Mouse (Mus musculus) neural tube, embryonic 13.5 days (tissue): ENCODE results near the gene Vamp9. TPM values are rescaled to one million over a fixed set of nuclear protein-coding genes. Genes with fewer than 3 reads are reported as not detected.

ENCODE experiments used
- ATAC-seq: fragments of 200-750 bp; cut with Nextera tagmentation; 2 replicates; pipeline ENCODE4 v1.8.0; 2017; ENCODE audit warnings: low read depth, mild to moderate bottlenecking, moderate TSS enrichment, moderate library complexity
- H3K27ac ChIP-seq: fragments of 300-500 bp; sonication (generic); replicated peaks from 2 replicates; pipeline ENCODE4 v1.5.1; 2015; ENCODE audit warnings: moderate library complexity, mild to moderate bottlenecking, inconsistent platforms
- H3K27me3 ChIP-seq: fragments of 300-500 bp; sonication (generic); 2 replicates; pipeline ENCODE4 v1.6.1; 2015; ENCODE audit warnings: mild to moderate bottlenecking, inconsistent platforms
- H3K36me3 ChIP-seq: fragments of 300-500 bp; sonication (generic); 2 replicates; pipeline ENCODE4 v1.6.1; 2015; ENCODE audit warnings: mild to moderate bottlenecking, inconsistent platforms
- H3K4me1 ChIP-seq: fragments of 300-500 bp; sonication (generic); replicated peaks from 2 replicates; pipeline ENCODE4 v1.6.1; 2015; ENCODE audit warnings: inconsistent platforms
- H3K4me2 ChIP-seq: fragments of 300-500 bp; sonication (generic); 2 replicates; pipeline ENCODE4 v1.6.1; 2015; ENCODE audit warnings: inconsistent platforms, mild to moderate bottlenecking, moderate library complexity
- H3K4me3 ChIP-seq: fragments of 300-500 bp; sonication (generic); 2 replicates; pipeline ENCODE4 v1.5.1; 2015; ENCODE audit warnings: mild to moderate bottlenecking, inconsistent platforms
- H3K9ac ChIP-seq: fragments of 300-500 bp; sonication (generic); 2 replicates; pipeline ENCODE4 v1.6.1; 2015; ENCODE audit warnings: moderate library complexity, mild to moderate bottlenecking, inconsistent platforms
- H3K9me3 ChIP-seq: fragments of 300-500 bp; sonication (generic); 2 replicates; pipeline ENCODE4 v1.6.1; 2016; ENCODE audit warnings: inconsistent platforms
- WGBS: fragments of 180-500 bp; shearing (Covaris S2); methylation state at CpG from one replicate; pipeline ENCODE4 v1.1.7; 2015; 5-methylcytosine and 5-hydroxymethylcytosine counted together
- polyA plus RNA-seq: library from polyadenylated mRNA; unstranded; fragments of >200 nt; fragmentation: Nextera tagmentation; extraction: Ambion mirVana; gene quantifications from 2 replicates; pipeline ENCODE4 v1.2.1, GENCODE M21; 2015

The Vamp9 gene
- polyA plus RNA-seq, 1 experiment from 2014 or later = 0.40 TPM

DNA sequence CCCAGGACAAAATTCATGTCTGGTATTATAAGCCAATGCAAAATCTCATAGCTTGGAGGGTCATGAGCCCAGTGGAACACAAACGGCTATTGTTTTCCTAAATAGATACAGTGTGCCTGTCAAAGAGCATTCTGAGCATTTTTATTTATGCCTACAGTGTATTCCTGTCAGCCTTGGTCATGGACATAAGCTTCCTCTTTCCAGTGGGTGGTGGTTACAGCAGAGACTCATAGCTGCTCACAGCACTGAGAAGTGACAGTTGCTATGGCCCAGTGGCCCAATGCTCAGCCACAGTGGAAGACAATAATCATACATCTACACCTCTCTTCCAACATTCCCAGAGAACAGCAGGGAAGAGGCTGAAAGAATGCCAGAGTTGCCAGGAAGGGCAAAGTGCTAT is 18.9 kb upstream of the Vamp9 start:
- H3K27ac ChIP-seq = no peak overlapping the region
- no peak overlapping the region for H3K4me2 ChIP-seq
- H3K9ac ChIP-seq = no peak overlapping the region
- no peaks in the 10 kb centered on the region for H3K36me3 ChIP-seq
- no peak overlapping the region for H3K4me3 ChIP-seq
- WGBS = 79% methylated on average over 1 of the region's 1 CpGs
- no peaks in the 10 kb centered on the region for H3K4me1 ChIP-seq
- no peaks in the 10 kb centered on the region for H3K27me3 ChIP-seq
- ATAC-seq = no peak
- H3K9me3 ChIP-seq = no peaks in the 10 kb centered on the region

DNA sequence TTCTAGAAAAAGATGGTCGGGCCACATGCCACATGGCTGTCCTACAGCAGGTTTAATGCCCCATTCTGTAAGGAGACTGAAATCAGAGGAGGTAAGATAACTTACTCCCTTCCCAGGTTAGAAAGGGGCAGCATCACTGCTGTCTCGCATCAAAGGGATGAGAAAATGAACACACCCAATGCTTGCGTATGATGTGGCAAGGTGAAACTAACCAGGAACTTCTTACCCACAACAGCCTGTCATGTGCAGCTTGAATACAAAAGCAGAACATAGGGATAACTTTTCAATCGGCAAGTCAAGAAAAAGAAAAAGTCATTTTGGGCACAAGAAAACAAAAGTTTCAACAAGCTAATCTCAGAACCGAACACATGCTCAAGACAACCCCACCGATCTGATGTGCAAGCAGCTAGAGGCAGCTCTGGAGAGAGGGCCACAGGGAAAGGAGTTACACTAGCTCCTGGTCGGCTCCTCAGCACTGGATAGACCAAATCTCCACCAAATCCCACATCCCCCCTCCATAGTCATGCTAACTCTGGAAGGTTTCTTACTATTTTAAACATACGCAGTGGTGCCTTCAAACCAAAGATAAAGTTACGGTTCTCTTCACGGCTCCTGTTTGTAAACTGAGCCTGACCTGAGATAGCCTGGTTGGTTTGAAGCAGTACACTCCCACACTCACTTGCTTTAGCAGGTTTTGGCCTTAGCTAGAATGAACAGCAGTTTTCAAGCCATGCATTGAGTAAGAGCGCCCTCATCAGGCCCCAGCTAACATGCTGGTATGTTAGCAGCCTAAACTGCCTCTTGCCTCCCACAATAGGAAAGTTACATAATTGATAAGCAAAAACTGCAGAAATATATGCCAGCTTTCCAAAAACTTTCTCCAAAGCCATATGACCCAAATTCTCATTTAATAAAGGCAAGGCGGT is 14.3 kb upstream of the Vamp9 start:
- H3K4me2 ChIP-seq = no peak overlapping the region
- 69% methylated on average over 12 of the region's 12 CpGs for WGBS
- ATAC-seq = peak; percentile 63; the same call in 1 of the 2 replicates
- H3K36me3 ChIP-seq = no peaks in the 10 kb centered on the region
- no peaks in the 10 kb centered on the region for H3K9me3 ChIP-seq
- H3K9ac ChIP-seq = no peak overlapping the region
- H3K27ac ChIP-seq = no peak overlapping the region
- H3K4me1 ChIP-seq = no peaks in the 10 kb centered on the region
- no peaks in the 10 kb centered on the region for H3K27me3 ChIP-seq
- H3K4me3 ChIP-seq = no peak overlapping the region

DNA sequence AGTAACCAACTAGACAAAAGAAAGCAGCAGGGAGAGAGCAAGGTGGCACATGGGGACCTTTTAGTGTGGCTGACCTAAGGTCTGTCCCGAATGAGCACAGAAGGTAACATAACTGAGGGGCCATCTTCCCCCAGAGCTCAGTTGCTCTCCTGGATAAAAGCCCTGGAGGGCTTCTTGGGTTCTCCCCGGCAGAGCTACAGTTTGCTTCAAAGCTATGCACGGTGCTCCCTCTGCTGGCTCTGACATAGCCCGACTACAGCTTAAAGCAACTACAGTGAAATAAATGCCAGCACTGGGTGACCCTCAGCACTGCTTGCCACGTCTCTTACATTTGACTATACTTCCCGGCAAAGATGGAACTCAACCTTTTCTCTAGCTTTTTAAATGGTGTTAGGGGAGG is 6.0 kb upstream of the Vamp9 start:
- 8% methylated on average over 6 of the region's 6 CpGs for WGBS
- H3K9ac ChIP-seq = no peak overlapping the region
- no peak overlapping the region for H3K4me2 ChIP-seq
- H3K9me3 ChIP-seq = no peaks in the 10 kb centered on the region
- peak; percentile 77 for ATAC-seq
- no peaks in the 10 kb centered on the region for H3K4me1 ChIP-seq
- H3K27ac ChIP-seq = no peak overlapping the region
- no peaks in the 10 kb centered on the region for H3K36me3 ChIP-seq
- H3K4me3 ChIP-seq = no peak overlapping the region
- peaks cover 4% of the 10 kb centered on the region; the same call in 1 of the 2 replicates for H3K27me3 ChIP-seq

DNA sequence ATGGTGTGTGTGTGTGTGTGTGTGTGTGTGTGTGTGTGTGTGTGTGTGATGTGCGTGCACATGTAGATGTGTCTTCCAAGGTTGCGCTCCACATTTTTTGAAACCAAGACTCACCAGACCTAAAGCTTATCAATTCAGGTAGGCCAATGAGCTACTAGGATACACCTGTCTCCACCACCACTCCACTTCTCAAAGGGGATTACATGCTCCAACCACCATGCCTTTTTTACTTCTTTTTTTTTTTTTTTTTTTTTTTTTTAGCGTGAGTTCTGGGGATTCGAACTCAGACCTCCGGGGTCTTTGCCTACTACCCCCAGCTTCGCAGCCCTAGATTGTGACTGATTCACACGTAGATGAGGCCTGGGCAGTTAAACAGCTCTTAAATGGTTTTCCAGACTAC is 323 bp upstream of the Vamp9 start:
- peaks cover 5% of the 10 kb centered on the region; the same call in 1 of the 2 replicates for H3K4me1 ChIP-seq
- no peaks in the 10 kb centered on the region for H3K9me3 ChIP-seq
- no peaks in the 10 kb centered on the region for H3K27me3 ChIP-seq
- H3K4me3 ChIP-seq = peak overlapping the region; percentile 62
- H3K36me3 ChIP-seq = no peaks in the 10 kb centered on the region
- 52% methylated on average over 7 of the region's 7 CpGs for WGBS
- peak overlapping the region; percentile 55 for H3K4me2 ChIP-seq
- no peak overlapping the region for H3K9ac ChIP-seq
- no peak for ATAC-seq
- peak overlapping the region; percentile 89; the same call in 1 of the 2 replicates for H3K27ac ChIP-seq

DNA sequence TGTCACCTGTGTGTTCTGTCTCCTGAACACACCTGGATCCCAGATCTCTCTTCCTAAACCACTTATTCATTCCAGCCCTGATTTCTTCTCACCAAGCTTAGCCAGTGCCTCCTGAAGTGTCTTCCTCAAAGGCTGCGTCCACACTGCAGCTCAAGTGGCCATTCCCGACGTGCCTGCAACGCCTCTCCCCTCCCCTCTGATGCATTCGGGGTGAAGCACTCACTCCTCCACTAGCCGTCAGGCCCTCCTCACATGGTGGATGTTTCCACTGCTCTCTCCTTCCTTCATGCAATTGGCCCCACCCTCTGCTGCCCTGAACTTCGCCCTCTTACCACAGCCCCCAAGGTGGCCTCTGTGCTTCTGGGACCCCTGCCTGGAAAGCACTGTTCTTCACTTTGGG is 9.4 kb downstream of the Vamp9 start:
- WGBS = 49% methylated on average over 7 of the region's 7 CpGs
- ATAC-seq = no peak
- H3K9me3 ChIP-seq = no peaks in the 10 kb centered on the region
- H3K27me3 ChIP-seq = no peaks in the 10 kb centered on the region
- H3K4me1 ChIP-seq = no peaks in the 10 kb centered on the region
- no peaks in the 10 kb centered on the region for H3K36me3 ChIP-seq
- no peak overlapping the region for H3K4me3 ChIP-seq
- H3K27ac ChIP-seq = no peak overlapping the region
- H3K4me2 ChIP-seq = no peak overlapping the region
- no peak overlapping the region for H3K9ac ChIP-seq

DNA sequence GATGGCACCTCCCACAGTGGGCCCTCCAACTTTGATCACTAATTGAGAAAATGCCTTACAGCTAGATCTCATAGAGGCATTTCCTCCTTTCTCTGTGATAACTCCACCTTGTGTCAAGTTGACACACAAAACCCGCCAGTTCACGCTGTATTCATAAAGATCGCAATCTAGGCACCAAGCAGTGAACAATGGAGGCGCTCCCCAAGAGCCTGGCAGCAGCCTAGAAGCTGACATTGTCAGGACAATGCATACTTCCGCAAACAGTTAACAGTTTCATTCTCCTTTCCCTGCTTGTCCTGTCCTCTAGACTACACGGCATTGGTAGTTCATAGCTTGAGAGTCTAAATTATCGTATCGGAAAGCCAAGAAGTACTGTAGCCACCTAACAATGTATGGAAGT is 16.0 kb downstream of the Vamp9 start:
- 83% methylated on average over 8 of the region's 8 CpGs for WGBS
- H3K27me3 ChIP-seq = no peaks in the 10 kb centered on the region
- no peak for ATAC-seq

DNA sequence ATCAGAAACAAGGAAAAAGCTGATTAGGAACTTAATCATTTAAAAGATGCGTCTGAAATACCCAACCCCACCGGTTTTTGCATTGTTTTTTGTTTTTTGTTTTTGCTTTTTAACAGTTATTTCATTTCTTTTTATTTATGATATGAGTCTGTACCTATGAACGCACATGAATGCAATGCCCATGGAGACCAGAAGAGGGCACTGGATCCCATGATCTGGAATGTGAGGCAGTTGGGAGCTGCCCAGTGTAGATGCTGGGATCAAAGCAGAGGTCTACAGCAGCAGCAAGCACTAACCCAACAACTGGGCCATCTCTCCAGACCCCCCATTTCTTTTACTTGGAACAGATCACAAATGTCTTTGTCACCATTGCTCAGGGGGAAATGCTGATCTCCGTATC is 21.9 kb downstream of the Vamp9 start:
- Histone ChIP-seq H3K27me3 (no peaks in the 10 kb centered on the region), H3K4me2 (no peak overlapping the region), H3K9ac (no peak overlapping the region), H3K4me3 (no peak overlapping the region), H3K27ac (no peak overlapping the region), H3K4me1 (no peaks in the 10 kb centered on the region), H3K36me3 (no peaks in the 10 kb centered on the region), H3K9me3 (no peaks in the 10 kb centered on the region)
- 48% methylated on average over 4 of the region's 4 CpGs for WGBS
- no peak for ATAC-seq

More for the DNA sequence above, 16.0 kb downstream of the Vamp9 start:
- Histone ChIP-seq H3K9ac (no peak overlapping the region), H3K36me3 (no peaks in the 10 kb centered on the region), H3K4me3 (no peak overlapping the region), H3K4me2 (no peak overlapping the region), H3K4me1 (no peaks in the 10 kb centered on the region), H3K27ac (no peak overlapping the region), H3K9me3 (no peaks in the 10 kb centered on the region)

DNA sequence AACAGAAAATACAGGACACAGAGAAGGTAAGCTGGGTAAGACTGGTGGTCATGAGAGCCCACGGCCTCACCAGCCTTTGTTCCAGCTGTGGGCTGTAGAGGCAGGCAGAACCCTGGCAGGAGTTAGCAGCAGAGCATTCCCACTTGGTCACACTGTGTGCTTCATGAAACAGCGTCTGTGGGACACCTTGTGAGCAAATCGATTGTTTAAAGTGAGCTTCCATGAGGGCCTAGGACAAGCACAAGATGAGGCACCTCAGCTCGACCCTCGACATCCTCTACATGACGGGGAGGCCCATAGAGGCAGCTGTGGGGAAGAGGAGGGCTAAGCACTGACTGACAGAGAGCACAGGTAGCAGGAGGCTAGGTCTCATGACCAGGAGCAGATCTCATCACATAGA is 25.9 kb downstream of the Vamp9 start:
- Histone ChIP-seq H3K27me3 (no peaks in the 10 kb centered on the region), H3K4me2 (no peak overlapping the region), H3K9ac (no peak overlapping the region), H3K4me3 (no peak overlapping the region), H3K4me1 (no peaks in the 10 kb centered on the region), H3K36me3 (no peaks in the 10 kb centered on the region), H3K9me3 (no peaks in the 10 kb centered on the region), H3K27ac (no peak overlapping the region)
- ATAC-seq = no peak
- 83% methylated on average over 6 of the region's 6 CpGs for WGBS

DNA sequence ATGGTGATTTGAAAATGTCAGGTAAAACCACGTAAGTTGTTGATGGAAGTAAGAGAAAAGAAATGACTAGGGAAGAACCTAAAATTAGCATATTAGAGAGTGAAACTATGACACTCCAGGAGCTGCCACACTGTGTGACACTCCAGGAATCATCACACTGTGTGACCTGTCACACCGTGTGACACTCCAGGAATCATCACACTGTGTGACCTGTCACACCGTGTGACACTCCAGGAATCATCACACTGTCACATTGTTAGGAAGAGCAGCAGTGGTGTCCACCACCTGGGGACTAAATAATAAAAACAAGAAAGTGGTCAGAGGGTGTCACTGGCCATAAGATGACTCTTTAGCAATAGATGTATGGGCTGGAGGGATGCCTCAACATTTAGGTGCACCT is 33.4 kb downstream of the Vamp9 start:
- H3K9me3 ChIP-seq = peaks cover under 1% of the 10 kb centered on the region; the same call in 1 of the 2 replicates
- no peaks in the 10 kb centered on the region for H3K36me3 ChIP-seq
- no peak overlapping the region for H3K27ac ChIP-seq
- H3K27me3 ChIP-seq = no peaks in the 10 kb centered on the region
- 78% methylated on average over 3 of the region's 3 CpGs for WGBS
- H3K4me2 ChIP-seq = no peak overlapping the region
- no peak overlapping the region for H3K4me3 ChIP-seq
- H3K9ac ChIP-seq = no peak overlapping the region
- H3K4me1 ChIP-seq = 0 out of 2 replicates have a peak, but pooled peaks cover 3% of the 10 kb centered on the region
- no peak; the same call in 1 of the 2 replicates for ATAC-seq

DNA sequence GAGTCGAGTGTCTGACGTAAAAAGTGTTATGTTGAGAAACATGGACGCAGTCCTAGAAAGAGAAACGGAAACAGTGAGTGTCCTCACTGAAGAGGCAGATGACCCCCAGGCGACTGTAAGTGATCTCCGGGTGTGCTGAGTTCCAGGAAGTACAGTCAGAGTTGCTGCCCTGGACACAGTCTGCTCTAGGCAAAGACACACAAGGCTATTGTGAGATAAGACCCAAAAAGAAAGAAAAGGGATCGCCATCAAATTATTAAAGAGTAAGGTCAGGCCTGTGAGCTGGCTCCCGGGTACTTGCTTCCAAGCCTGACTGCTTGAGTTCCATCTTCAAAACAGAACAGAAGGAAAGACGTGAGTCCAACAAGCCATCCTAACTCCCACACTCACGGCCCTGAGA is 35.2 kb downstream of the Vamp9 start:
- H3K27me3 ChIP-seq = no peaks in the 10 kb centered on the region
- 85% methylated on average over 10 of the region's 10 CpGs for WGBS
- H3K27ac ChIP-seq = no peak overlapping the region
- 0 out of 2 replicates have a peak, but pooled peaks cover 3% of the 10 kb centered on the region for H3K4me1 ChIP-seq
- H3K9me3 ChIP-seq = peaks cover 6% of the 10 kb centered on the region
- no peak overlapping the region for H3K4me2 ChIP-seq
- no peak overlapping the region for H3K9ac ChIP-seq
- H3K4me3 ChIP-seq = no peak overlapping the region
- no peak for ATAC-seq
- peaks cover 13% of the 10 kb centered on the region for H3K36me3 ChIP-seq

DNA sequence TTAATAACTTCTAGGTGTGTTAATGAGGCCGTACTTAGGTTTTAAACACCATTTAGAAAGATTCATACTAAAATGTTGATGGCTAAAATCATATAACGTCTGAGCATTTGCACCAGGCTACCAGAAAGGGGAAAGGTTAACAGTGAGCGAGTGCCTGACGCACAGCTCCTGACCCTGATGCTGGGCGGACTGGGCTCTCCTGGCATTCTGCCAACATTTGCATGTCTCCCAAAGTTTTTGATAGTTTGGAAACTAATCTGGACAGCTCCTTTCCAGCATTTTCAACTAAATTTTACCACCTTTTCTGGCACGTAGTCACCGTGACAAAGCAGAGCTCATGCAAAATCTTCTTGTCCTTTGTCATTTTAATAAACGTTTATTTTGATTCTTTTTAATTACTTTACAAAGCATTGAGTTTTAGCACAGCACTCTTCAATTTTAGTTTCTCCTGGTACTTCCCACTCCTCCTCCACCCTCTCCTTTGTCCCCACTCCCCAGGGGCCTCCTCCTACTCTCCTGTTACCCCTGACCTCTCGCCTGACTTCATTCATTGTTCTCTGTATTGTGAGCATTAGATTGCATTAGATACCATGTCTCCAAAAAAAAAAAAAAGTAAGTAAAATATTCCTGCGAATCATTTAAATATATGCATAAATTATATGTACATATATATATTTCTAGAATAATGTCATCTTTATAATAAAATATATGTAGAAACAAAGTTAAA is 35.9 kb downstream of the Vamp9 start:
- Histone ChIP-seq H3K9me3 (peaks cover 6% of the 10 kb centered on the region), H3K4me3 (no peak overlapping the region)
- WGBS = 44% methylated on average over 10 of the region's 10 CpGs

DNA sequence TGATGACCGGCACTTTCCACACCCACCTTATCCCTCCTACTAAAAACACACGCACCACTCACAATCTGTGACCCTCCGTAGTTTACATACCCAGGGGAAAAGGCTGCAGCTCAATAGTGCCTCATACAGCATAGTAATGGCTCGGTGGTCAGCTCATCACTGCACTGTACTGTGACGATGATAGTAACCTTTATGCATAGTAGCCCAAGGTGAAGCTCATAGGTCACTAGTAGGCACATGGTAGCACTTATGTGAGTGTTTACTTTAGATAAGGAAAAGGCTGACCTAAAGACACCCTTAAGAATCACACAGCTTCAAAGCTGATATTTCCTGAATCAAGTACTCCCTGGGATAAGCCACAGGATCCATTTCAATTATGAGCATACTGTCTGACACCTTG is 46.5 kb downstream of the Vamp9 start:
- Histone ChIP-seq H3K27me3 (no peaks in the 10 kb centered on the region), H3K4me1 (0 out of 2 replicates have a peak, but pooled peaks cover 4% of the 10 kb centered on the region), H3K27ac (no peak overlapping the region), H3K4me3 (no peak overlapping the region), H3K9ac (no peak overlapping the region), H3K9me3 (no peaks in the 10 kb centered on the region), H3K36me3 (peaks cover 19% of the 10 kb centered on the region), H3K4me2 (no peak overlapping the region)
- WGBS = 76% methylated on average over 5 of the region's 5 CpGs
- no peak for ATAC-seq

More for the DNA sequence above, 35.9 kb downstream of the Vamp9 start:
- Histone ChIP-seq H3K4me2 (no peak overlapping the region), H3K27me3 (no peaks in the 10 kb centered on the region), H3K27ac (no peak overlapping the region), H3K4me1 (0 out of 2 replicates have a peak, but pooled peaks cover 3% of the 10 kb centered on the region), H3K36me3 (peaks cover 14% of the 10 kb centered on the region), H3K9ac (no peak overlapping the region)
- no peak for ATAC-seq
